Mouse (Mus musculus): ENCODE measurements at regions not wholly inside any gene's neighbourhood (a gene's known extent, or its start where the extent isn't known, plus 50 kb on each side); places are given as distances from the start of the nearest gene placed in this dataset.

DNA sequence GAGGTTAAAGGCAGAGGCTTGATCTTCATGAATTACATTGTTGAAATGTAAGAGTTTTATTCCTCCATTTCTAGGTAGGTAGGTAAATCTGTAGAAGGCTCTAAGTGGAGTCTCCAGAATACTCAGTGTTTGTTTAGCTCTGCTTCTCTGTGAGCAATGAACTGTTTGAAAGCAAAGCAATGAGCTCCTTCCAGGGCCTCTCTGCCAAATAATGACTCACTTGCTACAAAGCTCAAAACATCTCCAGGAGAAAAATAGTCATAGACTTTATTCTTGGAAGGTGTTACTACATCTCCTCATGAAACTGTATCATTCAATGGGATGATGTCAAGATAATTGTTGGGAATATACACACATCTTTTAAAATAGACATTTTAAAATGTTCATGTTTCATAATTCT lies 968.6 kb upstream of the 4930412O13Rik start:
- TF ChIP-seq CTCF (IDR thresholded peaks at IDR 0.05; ENCODE audit: low read depth, low read length), result no peak
- no peak for TF ChIP-seq TAL1 (conservative IDR thresholded peaks at IDR 0.05; ENCODE audit: low read depth, low read length)
- TF ChIP-seq GATA2 (IDR thresholded peaks at IDR 0.05; ENCODE audit: borderline replicate concordance, low read depth, low read length), result no peak
- TF ChIP-seq POLR2AphosphoS5 (IDR thresholded peaks at IDR 0.05; ENCODE audit: insufficient replicate concordance, low read depth, low read length), result no peak

All from G1E (cell line).